Mouse (Mus musculus) B cell, adult 67 days (primary cell): ENCODE results near the gene Cerkl. TPM values are rescaled to one million over a fixed set of nuclear protein-coding genes. Genes with fewer than 3 reads are reported as not detected.

Experiments used
- total RNA-seq, 2 experiments: library from RNA; stranded (reverse); gene quantifications; 4 replicates each; pipeline ENCODE4 v1.2.4; 2023

The Cerkl gene
- 1 to 10 TPM; 2.1 to 7.3 TPM for total RNA-seq

GRCm38 (mm10) chr2:79456575-79457349 lies at the start of gene Cerkl, which contains the start of gene Neurod1:
Gene Cerkl, minus strand, starts transcription at chr2:79456785.
Gene Neurod1, minus strand, starts transcription at chr2:79456751.

Other genes with a start within 250 kb of the Cerkl start
- gene Itga4, start 201.4 kb downstream of the Cerkl start, total RNA-seq = 100 to 1,000 TPM; 222 to 231 TPM
- not detected for gene Neurod1, start within 50 bp of the Cerkl start, total RNA-seq
- 10 to 100 TPM; 44.7 to 59.2 TPM for gene Itprid2, start 178.6 kb upstream of the Cerkl start, total RNA-seq